Mouse (Mus musculus) liver, adult 2 months (tissue): ENCODE data around the gene Kazn. TPM values are rescaled to one million over a fixed set of nuclear protein-coding genes. Genes with fewer than 3 reads are reported as not detected.

ENCODE experiments used
- DNase-seq: peaks from one replicate; pipeline ENCODE4 v3.0.0-alpha.2; 2011; ENCODE audit warnings: low read depth, low spot score; ENCODE audit errors: extremely low read depth
- H3K27ac ChIP-seq: fragments of 200-500 bp; replicated peaks from 2 replicates; pipeline ENCODE4 v1.5.1; 2012; ENCODE audit warnings: low read depth, mild to moderate bottlenecking, control low read depth, inconsistent platforms, low read length; ENCODE audit not compliant: insufficient read depth
- H3K27me3 ChIP-seq: fragments of 200-500 bp; 2 replicates; pipeline ENCODE4 v1.6.1; 2012; ENCODE audit warnings: mild to moderate bottlenecking, moderate library complexity, low read length, inconsistent platforms; ENCODE audit not compliant: control insufficient read depth, insufficient read depth
- H3K36me3 ChIP-seq: fragments of 200-500 bp; 2 replicates; pipeline ENCODE4 v1.6.1; 2012; ENCODE audit warnings: low read length, inconsistent platforms; ENCODE audit not compliant: control insufficient read depth, insufficient read depth
- H3K4me1 ChIP-seq: fragments of 200-500 bp; 2 replicates; pipeline ENCODE4 v1.6.1; 2011; ENCODE audit warnings: low read length; ENCODE audit not compliant: control insufficient read depth, insufficient read depth
- H3K4me3 ChIP-seq: fragments of 200-500 bp; 2 replicates; pipeline ENCODE4 v1.5.1; 2011; ENCODE audit warnings: low read depth, mild to moderate bottlenecking, control low read depth, low read length, moderate library complexity; ENCODE audit not compliant: insufficient read depth
- H3K79me2 ChIP-seq: fragments of 200-500 bp; 2 replicates; pipeline ENCODE4 v1.6.1; 2012; ENCODE audit warnings: inconsistent platforms, mild to moderate bottlenecking, low read length, moderate library complexity; ENCODE audit not compliant: control insufficient read depth, insufficient read depth
- H3K9ac ChIP-seq: fragments of 200-500 bp; 2 replicates; pipeline ENCODE4 v1.6.1; 2012; ENCODE audit warnings: low read depth, mild to moderate bottlenecking, control low read depth, inconsistent platforms, low read length
- CTCF ChIP-seq: fragments of 200-500 bp; IDR thresholded peaks from 2 replicates; pipeline ENCODE4 v1.5.1; 2011; ENCODE audit warnings: low read depth, low read length, control low read depth
- POLR2A ChIP-seq: fragments of 200-500 bp; IDR thresholded peaks from 2 replicates; pipeline ENCODE4 v1.6.1; 2011; ENCODE audit warnings: low read length, control low read depth; ENCODE audit not compliant: insufficient read depth; ENCODE audit errors: extremely low read depth
- WGBS: fragments of 180-500 bp; shearing (Covaris S2); methylation state at CpG from one replicate; pipeline ENCODE4 v1.1.7; 2018; 5-methylcytosine and 5-hydroxymethylcytosine counted together
- polyA plus RNA-seq: library from polyadenylated mRNA; depleted of rRNA; stranded (reverse); fragments of >200 nt; gene quantifications from 2 replicates; pipeline ENCODE4 v1.2.3, GENCODE M21; 2012
- total RNA-seq: library from RNA; depleted of rRNA; stranded (reverse); fragments of >200 nt; gene quantifications from 2 replicates; pipeline ENCODE4 v1.2.3, GENCODE M21; 2014

The Kazn gene
- total and polyA plus RNA-seq, 2 experiments = 0.37 to 1.3 TPM

DNA sequence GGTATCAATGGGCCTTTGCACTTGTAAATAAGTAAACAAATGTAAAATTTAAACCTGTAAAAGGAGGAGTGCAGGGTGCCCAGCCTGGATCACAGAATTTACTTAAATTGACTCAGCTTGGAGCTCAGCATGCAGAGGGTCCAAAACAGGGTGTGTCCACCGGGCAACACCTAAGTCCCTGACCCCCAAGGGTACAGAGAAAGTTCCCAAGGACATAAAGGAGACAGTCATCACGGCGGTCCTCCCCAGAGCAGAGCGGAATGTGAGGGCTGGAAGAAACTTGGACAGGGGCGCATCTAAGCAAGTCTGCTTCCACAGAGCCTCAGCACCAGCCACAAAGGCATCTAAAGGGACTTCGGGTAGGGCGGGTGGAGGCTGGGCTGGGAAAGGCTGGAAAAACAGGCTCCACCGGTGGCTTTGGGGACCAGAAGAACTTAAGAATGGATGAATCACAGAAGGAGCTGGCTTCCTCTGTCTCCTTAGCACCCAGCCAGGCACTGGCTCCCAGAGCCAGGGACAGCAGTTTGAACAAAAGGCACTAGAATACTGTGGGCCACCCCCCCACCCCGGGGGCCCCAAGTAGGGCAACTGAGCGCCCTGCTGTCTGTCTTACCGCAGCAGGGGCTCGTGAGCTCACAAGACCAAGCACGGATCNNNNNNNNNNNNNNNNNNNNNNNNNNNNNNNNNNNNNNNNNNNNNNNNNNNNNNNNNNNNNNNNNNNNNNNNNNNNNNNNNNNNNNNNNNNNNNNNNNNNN is 10.2 kb downstream of the Kazn start:
- H3K27ac ChIP-seq = no peak overlapping the region
- DNase-seq = no peak
- H3K4me3 ChIP-seq = no peak overlapping the region
- no peaks in the 10 kb centered on the region; the same call in 1 of the 2 replicates for H3K4me1 ChIP-seq
- 54% methylated on average over 13 of the region's 13 CpGs for WGBS
- H3K36me3 ChIP-seq = no peaks in the 10 kb centered on the region
- no peaks in the 10 kb centered on the region for H3K79me2 ChIP-seq
- H3K27me3 ChIP-seq = no peaks in the 10 kb centered on the region
- no peak overlapping the region for H3K9ac ChIP-seq
- TF ChIP-seq CTCF (no peak), POLR2A (no peak)

GRCm38 (mm10) chr4:142223898-142224645 is 15.1 kb downstream of the Kazn start:
- 71% methylated on average over 9 of the region's 9 CpGs for WGBS
- DNase-seq = no peak
- no peak overlapping the region for H3K27ac ChIP-seq
- no peaks in the 10 kb centered on the region for H3K79me2 ChIP-seq
- no peak overlapping the region for H3K4me3 ChIP-seq
- H3K36me3 ChIP-seq = no peaks in the 10 kb centered on the region
- H3K27me3 ChIP-seq = no peaks in the 10 kb centered on the region
- H3K9ac ChIP-seq = no peak overlapping the region
- no peaks in the 10 kb centered on the region; the same call in 1 of the 2 replicates for H3K4me1 ChIP-seq
- TF ChIP-seq POLR2A (no peak), CTCF (no peak)

DNA sequence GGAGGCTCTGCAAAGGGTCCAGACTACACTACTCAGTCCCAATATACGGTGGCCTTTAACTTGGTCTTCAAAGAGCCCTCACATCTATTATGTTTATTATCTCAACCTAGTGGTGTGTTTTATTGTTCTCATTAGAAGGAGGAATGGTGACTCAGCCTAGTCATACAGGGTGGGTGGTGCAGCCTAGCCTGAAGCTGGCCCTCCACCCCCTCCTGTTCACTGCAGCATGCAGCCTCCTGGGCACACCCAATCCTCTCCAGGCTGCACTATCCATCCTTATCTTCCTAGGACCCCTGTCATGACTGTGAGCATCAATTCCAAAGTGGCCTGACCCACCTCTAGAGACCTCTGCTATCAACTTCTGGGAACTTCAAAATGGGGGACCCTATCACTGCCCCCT is 16.8 kb downstream of the Kazn start:
- H3K36me3 ChIP-seq = no peaks in the 10 kb centered on the region
- 88% methylated on average over 1 of the region's 1 CpGs for WGBS
- no peak for DNase-seq
- H3K27ac ChIP-seq = no peak overlapping the region
- H3K4me3 ChIP-seq = no peak overlapping the region
- H3K4me1 ChIP-seq = no peaks in the 10 kb centered on the region; the same call in 1 of the 2 replicates
- no peak overlapping the region for H3K9ac ChIP-seq
- no peaks in the 10 kb centered on the region for H3K79me2 ChIP-seq
- TF ChIP-seq CTCF = no peak
- TF ChIP-seq POLR2A = no peak
- H3K27me3 ChIP-seq = no peaks in the 10 kb centered on the region

- 69% methylated on average over 5 of the region's 5 CpGs for WGBS
Observed at GRCm38 (mm10) chr4:142221757-142222072, 17.5 kb downstream of the Kazn start.

GRCm38 (mm10) chr4:142221025-142221756 is 18.0 kb downstream of the Kazn start:
- no peaks in the 10 kb centered on the region; the same call in 1 of the 2 replicates for H3K4me1 ChIP-seq

More at GRCm38 (mm10) chr4:142221757-142222072, 17.5 kb downstream of the Kazn start:
- H3K27ac ChIP-seq = no peak overlapping the region
- H3K79me2 ChIP-seq = no peaks in the 10 kb centered on the region
- no peaks in the 10 kb centered on the region; the same call in 1 of the 2 replicates for H3K4me1 ChIP-seq
- H3K36me3 ChIP-seq = no peaks in the 10 kb centered on the region
- no peak overlapping the region for H3K9ac ChIP-seq
- DNase-seq = no peak
- no peak for TF ChIP-seq CTCF
- TF ChIP-seq POLR2A = no peak
- H3K4me3 ChIP-seq = no peak overlapping the region
- no peaks in the 10 kb centered on the region for H3K27me3 ChIP-seq

More at GRCm38 (mm10) chr4:142221025-142221756, 18.0 kb downstream of the Kazn start:
- WGBS = 80% methylated on average over 18 of the region's 18 CpGs
- H3K79me2 ChIP-seq = no peaks in the 10 kb centered on the region
- H3K27me3 ChIP-seq = no peaks in the 10 kb centered on the region
- no peaks in the 10 kb centered on the region for H3K36me3 ChIP-seq
- H3K9ac ChIP-seq = no peak overlapping the region
- H3K27ac ChIP-seq = no peak overlapping the region
- TF ChIP-seq CTCF (no peak), POLR2A (no peak)
- peak; percentile 14 for DNase-seq
- no peak overlapping the region for H3K4me3 ChIP-seq
